Mouse (Mus musculus) liver, embryonic 16.5 days (tissue): ENCODE results near the gene Esrra. TPM values are rescaled to one million over a fixed set of nuclear protein-coding genes. Genes with fewer than 3 reads are reported as not detected.

Experiments used
- ATAC-seq: fragments of 200-750 bp; cut with Nextera tagmentation; 2 replicates; pipeline ENCODE4 v1.8.0; 2017; ENCODE audit warnings: low read depth, mild to moderate bottlenecking, moderate number of reproducible peaks, moderate library complexity
- H3K27ac ChIP-seq: fragments of 300-500 bp; sonication (generic); 2 replicates; pipeline ENCODE4 v1.5.1; 2014; ENCODE audit warnings: mild to moderate bottlenecking, low read length
- H3K27me3 ChIP-seq: fragments of 300-500 bp; sonication (generic); 2 replicates; pipeline ENCODE4 v1.6.1; 2014; ENCODE audit warnings: low read depth, low read length, mixed read lengths; ENCODE audit not compliant: control insufficient read depth, insufficient read depth
- H3K36me3 ChIP-seq: fragments of 300-500 bp; sonication (generic); 2 replicates; pipeline ENCODE4 v1.6.1; 2014; ENCODE audit warnings: mild to moderate bottlenecking; ENCODE audit not compliant: control insufficient read depth, insufficient read depth
- H3K4me1 ChIP-seq: fragments of 300-500 bp; sonication (generic); 2 replicates; pipeline ENCODE4 v1.6.1; 2014; ENCODE audit warnings: low read depth, low read length, mixed read lengths; ENCODE audit not compliant: control insufficient read depth
- H3K4me2 ChIP-seq: fragments of 300-500 bp; sonication (generic); 2 replicates; pipeline ENCODE4 v1.6.1; 2014; ENCODE audit warnings: low read depth, low read length, mixed read lengths
- H3K4me3 ChIP-seq: fragments of 300-500 bp; sonication (generic); 2 replicates; pipeline ENCODE4 v1.5.1; 2014; ENCODE audit warnings: low read depth, mild to moderate bottlenecking, low read length
- H3K9ac ChIP-seq: fragments of 300-500 bp; sonication (generic); 2 replicates; pipeline ENCODE4 v1.6.1; 2014; ENCODE audit warnings: low read depth, low read length
- H3K9me3 ChIP-seq: fragments of 300-500 bp; sonication (generic); replicated peaks from 2 replicates; pipeline ENCODE4 v1.6.1; 2016; ENCODE audit warnings: low read length; ENCODE audit not compliant: control insufficient read depth
- WGBS: fragments of 180-500 bp; shearing (Covaris S2); extraction: QIAGEN DNeasy Blood & Tissue Kit; methylation state at CpG from one replicate; pipeline ENCODE4 v1.1.7; 2014; ENCODE audit not compliant: insufficient replicate concordance; 5-methylcytosine and 5-hydroxymethylcytosine counted together
- polyA plus RNA-seq: library from polyadenylated mRNA; unstranded; fragments of >200 nt; fragmentation: Nextera tagmentation; extraction: Ambion mirVana; gene quantifications from 2 replicates; pipeline ENCODE4 v1.2.1, GENCODE M21; 2015

Gene Esrra
- polyA plus RNA-seq, 1 experiment from 2014 or later, result 4.8 TPM

- Histone ChIP-seq H3K4me2 (peak within 1 kb of the TSS; percentile 39), H3K9ac (no peak within 1 kb of the TSS), H3K36me3 (no peaks in the 10 kb centered on the region), H3K27ac (no peak within 1 kb of the TSS), H3K27me3 (peaks cover 60% of the 10 kb centered on the region), H3K4me1 (peaks cover 4% of the 10 kb centered on the region), H3K9me3 (no peaks in the 10 kb centered on the region), H3K4me3 (peak within 1 kb of the TSS; percentile 18; the same call in 1 of the 2 replicates)
- 13% methylated on average over 22 of the region's 23 CpGs for WGBS
- ATAC-seq, result no peak
These were observed 12.8 kb upstream of the Esrra start, which contains the start of gene Kcnk4 for GRCm38 (mm10) chr19:6934195-6934977. Gene Kcnk4, minus strand, starts transcription at chr19:6934515.

- H3K27ac ChIP-seq, result no peak overlapping the region
- H3K9ac ChIP-seq, result no peak overlapping the region
- no peaks in the 10 kb centered on the region for H3K36me3 ChIP-seq
- WGBS, result 8% methylated on average over 58 of the region's 58 CpGs
- no peaks in the 10 kb centered on the region for H3K9me3 ChIP-seq
- peaks cover 68% of the 10 kb centered on the region for H3K27me3 ChIP-seq
- ATAC-seq, result no peak
- H3K4me3 ChIP-seq, result peak overlapping the region; percentile 18; the same call in 1 of the 2 replicates
- peak overlapping the region; percentile 39 for H3K4me2 ChIP-seq
- H3K4me1 ChIP-seq, result peaks cover 4% of the 10 kb centered on the region
These were observed 12.0 kb upstream of the Esrra start for GRCm38 (mm10) chr19:6933436-6934194.

- WGBS, result 37% methylated on average over 4 of the region's 4 CpGs
- Histone ChIP-seq H3K27me3 (peaks cover 72% of the 10 kb centered on the region), H3K4me3 (no peak overlapping the region), H3K4me1 (peaks cover 4% of the 10 kb centered on the region), H3K4me2 (no peak overlapping the region), H3K9ac (no peak overlapping the region), H3K27ac (no peak overlapping the region), H3K36me3 (no peaks in the 10 kb centered on the region), H3K9me3 (no peaks in the 10 kb centered on the region)
- ATAC-seq, result no peak
These were observed 11.5 kb upstream of the Esrra start for GRCm38 (mm10) chr19:6933102-6933435.

- WGBS, result 46% methylated on average over 1 of the region's 1 CpGs
- Histone ChIP-seq H3K4me3 (no peak overlapping the region), H3K36me3 (no peaks in the 10 kb centered on the region), H3K27ac (no peak overlapping the region), H3K9me3 (no peaks in the 10 kb centered on the region), H3K27me3 (peaks cover 83% of the 10 kb centered on the region), H3K4me2 (no peak overlapping the region), H3K9ac (no peak overlapping the region), H3K4me1 (peaks cover 4% of the 10 kb centered on the region)
- no peak for ATAC-seq
These were observed 10.4 kb upstream of the Esrra start for GRCm38 (mm10) chr19:6932018-6932417.

- WGBS, result 0% methylated on average over 2 of the region's 2 CpGs
- H3K36me3 ChIP-seq, result no peaks in the 10 kb centered on the region
- H3K4me3 ChIP-seq, result no peak overlapping the region
- no peak for ATAC-seq
- peaks cover 91% of the 10 kb centered on the region for H3K27me3 ChIP-seq
- H3K4me2 ChIP-seq, result no peak overlapping the region
- H3K9me3 ChIP-seq, result no peaks in the 10 kb centered on the region
- no peak overlapping the region for H3K27ac ChIP-seq
- H3K4me1 ChIP-seq, result peaks cover 7% of the 10 kb centered on the region
- no peak overlapping the region for H3K9ac ChIP-seq
These were observed 9.4 kb upstream of the Esrra start for GRCm38 (mm10) chr19:6931002-6931401.

GRCm38 (mm10) chr19:6928080-6928479, 6.5 kb upstream of the Esrra start:
- no peaks in the 10 kb centered on the region for H3K36me3 ChIP-seq
- H3K27me3 ChIP-seq, result peaks cover 89% of the 10 kb centered on the region
- no peak for ATAC-seq
- H3K27ac ChIP-seq, result no peak overlapping the region
- no peak overlapping the region for H3K4me3 ChIP-seq
- peaks cover 14% of the 10 kb centered on the region for H3K4me1 ChIP-seq
- no peaks in the 10 kb centered on the region for H3K9me3 ChIP-seq
- WGBS, result 15% methylated on average over 9 of the region's 9 CpGs
- no peak overlapping the region for H3K4me2 ChIP-seq
- H3K9ac ChIP-seq, result no peak overlapping the region

- WGBS, result 15% methylated on average over 26 of the region's 26 CpGs
These were observed 5.1 kb upstream of the Esrra start for GRCm38 (mm10) chr19:6926559-6927255.

GRCm38 (mm10) chr19:6925611-6926329, 4.2 kb upstream of the Esrra start:
- no peaks in the 10 kb centered on the region for H3K36me3 ChIP-seq
- no peak overlapping the region for H3K27ac ChIP-seq
- no peaks in the 10 kb centered on the region for H3K9me3 ChIP-seq
- H3K9ac ChIP-seq, result no peak overlapping the region
- 15% methylated on average over 40 of the region's 40 CpGs for WGBS
- no peak overlapping the region for H3K4me2 ChIP-seq
- peaks cover 29% of the 10 kb centered on the region for H3K4me1 ChIP-seq
- no peak overlapping the region for H3K4me3 ChIP-seq
- ATAC-seq, result no peak
- peaks cover 69% of the 10 kb centered on the region for H3K27me3 ChIP-seq

More at GRCm38 (mm10) chr19:6926559-6927255, 5.1 kb upstream of the Esrra start:
- no peaks in the 10 kb centered on the region for H3K9me3 ChIP-seq
- peaks cover 26% of the 10 kb centered on the region for H3K4me1 ChIP-seq
- no peak overlapping the region for H3K27ac ChIP-seq
- ATAC-seq, result no peak
- no peak overlapping the region for H3K9ac ChIP-seq
- peaks cover 79% of the 10 kb centered on the region for H3K27me3 ChIP-seq
- H3K4me2 ChIP-seq, result 0 out of 2 replicates have a peak overlapping the region, but pooled peaks have one; percentile 2
- H3K4me3 ChIP-seq, result no peak overlapping the region
- H3K36me3 ChIP-seq, result no peaks in the 10 kb centered on the region
